Mouse (Mus musculus): ENCODE measurements around the gene Paqr5. TPM values are rescaled to one million over a fixed set of nuclear protein-coding genes. Genes with fewer than 3 reads are reported as not detected.

Gene Paqr5
- polyA plus RNA-seq, 1 experiment, result 0.02 TPM

GRCm38 (mm10) chr9:62023879-62024278, 2.8 kb downstream of the Paqr5 start:
- Histone ChIP-seq H3K79me2 (ENCODE audit: control insufficient read depth, insufficient read depth) (no peaks in the 10 kb centered on the region), H3ac (ENCODE audit: control insufficient read depth, insufficient read length) (no peak overlapping the region), H3K36me3 (ENCODE audit: control insufficient read depth, insufficient read depth) (no peaks in the 10 kb centered on the region), H3K4me3 (no peak overlapping the region), H3K4me2 (ENCODE audit: low read depth) (no peak overlapping the region), H3K27me3 (ENCODE audit: control insufficient read depth, insufficient read depth, insufficient read length) (peaks cover 17% of the 10 kb centered on the region)
- no peak for TF ChIP-seq POLR2A (IDR thresholded peaks at IDR 0.05; ENCODE audit: insufficient read length, low read depth)

- H3K36me3 ChIP-seq (ENCODE audit: control insufficient read depth, insufficient read depth), result no peaks in the 10 kb centered on the region
- H3K4me3 ChIP-seq, result no peak overlapping the region
- H3ac ChIP-seq (ENCODE audit: control insufficient read depth, insufficient read length), result no peak overlapping the region
- peaks cover 14% of the 10 kb centered on the region for H3K27me3 ChIP-seq (ENCODE audit: control insufficient read depth, insufficient read depth, insufficient read length)
- TF ChIP-seq MYOD1 (IDR thresholded peaks at IDR 0.05; ENCODE audit: control insufficient read depth in 1 of 3, insufficient read length in 2 of 3, low read depth in 2 of 3), result no peak
- TF ChIP-seq POLR2A (IDR thresholded peaks at IDR 0.05; ENCODE audit: insufficient read length, low read depth), result no peak
- TF ChIP-seq REST (IDR thresholded peaks at IDR 0.05; ENCODE audit: insufficient read depth, insufficient read length), result no peak
- TF ChIP-seq USF1 (IDR thresholded peaks at IDR 0.05; ENCODE audit: low read depth), result no peak
- H3K4me2 ChIP-seq (ENCODE audit: low read depth), result no peak overlapping the region
- no peaks in the 10 kb centered on the region for H3K79me2 ChIP-seq (ENCODE audit: control insufficient read depth, insufficient read depth)
Measured at GRCm38 (mm10) chr9:62022961-62023680, 3.5 kb downstream of the Paqr5 start.

- Histone ChIP-seq H3K4me3 (no peak overlapping the region), H3K4me2 (ENCODE audit: low read depth) (peak overlapping the region; percentile 32), H3ac (ENCODE audit: control insufficient read depth, insufficient read length) (no peak overlapping the region), H3K79me2 (ENCODE audit: control insufficient read depth, insufficient read depth) (no peaks in the 10 kb centered on the region), H3K36me3 (ENCODE audit: control insufficient read depth, insufficient read depth) (no peaks in the 10 kb centered on the region), H3K27me3 (ENCODE audit: control insufficient read depth, insufficient read depth, insufficient read length) (peaks cover 6% of the 10 kb centered on the region)
- TF ChIP-seq POLR2AphosphoS2 (IDR thresholded peaks at IDR 0.05; ENCODE audit: insufficient read length, low read depth) (no peak), CEBPB (IDR thresholded peaks at IDR 0.05; ENCODE audit: insufficient read depth, poor library complexity, severe bottlenecking) (peak; percentile 52; the same call in 1 of the 2 replicates), TCF3 (IDR thresholded peaks at IDR 0.05; ENCODE audit: insufficient read length, low read depth) (no peak), USF1 (IDR thresholded peaks at IDR 0.05; ENCODE audit: low read depth) (no peak), MYOD1 (IDR thresholded peaks at IDR 0.05; ENCODE audit: control insufficient read depth in 1 of 3, insufficient read length in 2 of 3, low read depth in 2 of 3) (no peak)
Measured at GRCm38 (mm10) chr9:62021583-62022120, 5.0 kb downstream of the Paqr5 start.

- H3K79me2 ChIP-seq (ENCODE audit: control insufficient read depth, insufficient read depth), result no peaks in the 10 kb centered on the region
- H3K4me2 ChIP-seq (ENCODE audit: low read depth), result no peak overlapping the region
- H3K4me3 ChIP-seq, result no peak overlapping the region
- no peak overlapping the region for H3ac ChIP-seq (ENCODE audit: control insufficient read depth, insufficient read length)
- no peaks in the 10 kb centered on the region for H3K36me3 ChIP-seq (ENCODE audit: control insufficient read depth, insufficient read depth)
- H3K27me3 ChIP-seq (ENCODE audit: control insufficient read depth, insufficient read depth, insufficient read length), result no peaks in the 10 kb centered on the region
- TF ChIP-seq CEBPB (IDR thresholded peaks at IDR 0.05; ENCODE audit: insufficient read depth, poor library complexity, severe bottlenecking), result no peak
- no peak for TF ChIP-seq E2F4 (IDR thresholded peaks at IDR 0.05; ENCODE audit: insufficient read depth)
Measured at GRCm38 (mm10) chr9:62020259-62020658, 6.4 kb downstream of the Paqr5 start.

- Histone ChIP-seq H3ac (ENCODE audit: control insufficient read depth, insufficient read length) (no peak overlapping the region), H3K4me3 (no peak overlapping the region), H3K36me3 (ENCODE audit: control insufficient read depth, insufficient read depth) (no peaks in the 10 kb centered on the region), H3K79me2 (ENCODE audit: control insufficient read depth, insufficient read depth) (no peaks in the 10 kb centered on the region), H3K4me2 (ENCODE audit: low read depth) (no peak overlapping the region), H3K27me3 (ENCODE audit: control insufficient read depth, insufficient read depth, insufficient read length) (no peaks in the 10 kb centered on the region)
- TF ChIP-seq MYOG (IDR thresholded peaks at IDR 0.05; ENCODE audit: control insufficient read depth in 1 of 3, insufficient read depth in 1 of 3, insufficient read length in 2 of 3, low read depth in 2 of 3), result no peak
- TF ChIP-seq POLR2AphosphoS2 (IDR thresholded peaks at IDR 0.05; ENCODE audit: insufficient read length, low read depth), result no peak
- no peak for TF ChIP-seq E2F4 (IDR thresholded peaks at IDR 0.05; ENCODE audit: insufficient read depth)
- no peak for TF ChIP-seq CEBPB (IDR thresholded peaks at IDR 0.05; ENCODE audit: insufficient read depth, poor library complexity, severe bottlenecking)
- TF ChIP-seq SRF (IDR thresholded peaks at IDR 0.05; ENCODE audit: control insufficient read depth, insufficient read length, low read depth), result no peak
- no peak for TF ChIP-seq TCF3 (IDR thresholded peaks at IDR 0.05; ENCODE audit: insufficient read length, low read depth)
- no peak for TF ChIP-seq REST (IDR thresholded peaks at IDR 0.05; ENCODE audit: insufficient read depth, insufficient read length)
- TF ChIP-seq MYOD1 (IDR thresholded peaks at IDR 0.05; ENCODE audit: control insufficient read depth in 1 of 3, insufficient read length in 2 of 3, low read depth in 2 of 3), result no peak
- no peak for TF ChIP-seq POLR2A (IDR thresholded peaks at IDR 0.05; ENCODE audit: insufficient read length, low read depth)
- TF ChIP-seq USF1 (IDR thresholded peaks at IDR 0.05; ENCODE audit: low read depth), result no peak
- no peak for TF ChIP-seq TCF12 (IDR thresholded peaks at IDR 0.05; ENCODE audit: insufficient read depth, poor library complexity, severe bottlenecking)
- no peak for TF ChIP-seq MAX (IDR thresholded peaks at IDR 0.05; ENCODE audit: low read depth)
Measured at GRCm38 (mm10) chr9:62018229-62019093, 8.2 kb downstream of the Paqr5 start.

Measured in myocyte (in vitro differentiated cells).